Comparison of ENCODE assay signal across 8 mouse cellular contexts in genomic region chr13:54372665-54373064, GRCm38 (mm10). TPM values are rescaled to one million over a fixed set of nuclear protein-coding genes. Genes with fewer than 3 reads are reported as not detected.
A peak's percentile ranks its signal among the peaks of the same experiment; 100 is the strongest.
DNase-seq lines count a peak whose midpoint lies in the region; ATAC-seq lines count a peak whose summit lies in the region.

No protein-coding gene starts in this region.

- 0 out of 2 replicates have a peak, but pooled peaks have one; percentile 48 for ATAC-seq in megakaryocyte-erythroid progenitor cell, adult 5-6 weeks (replicated peaks; ENCODE audit: low FRiP score, low TSS enrichment, poor library complexity, severe bottlenecking)

- intact Hi-C loops in heart, postnatal 14 days (cut with DNase I): loop anchor here (1.0 to 2.0 kb wide), 3 partner anchors 75 to 258 kb away; no protein-coding TSS in a partner anchor

- peak; percentile 85 to 86 for DNase-seq in B cell, adult 2 months
- peak; percentile 57 for DNase-seq in WW6 (ENCODE audit: low read depth, low spot score)
- DNase-seq in embryo, embryonic 10 days (ENCODE audit: low spot score): peak; percentile 82
- DNase-seq in heart, postnatal 14 days: peak; percentile 58 to 75
- peak; percentile 89 to 91 for DNase-seq in left cerebral cortex, adult 18-20 months (ENCODE audit: low spot score in 2 of 2)
- DNase-seq in spleen, adult 12 weeks (ENCODE audit: low spot score): peak; percentile 11
- DNase-seq in T-cell, adult 2 months (ENCODE audit: low spot score): no peak

RNA-seq across cellular contexts. Expression of gene Cplx2, which starts 1.5 kb away (rescaled TPM):
- total RNA-seq in heart, postnatal 14 days (2021): 1 to 10 TPM; 4.5 to 5.1 TPM
- 100 to 1,000 TPM; 791 to 833 TPM for total RNA-seq in left cerebral cortex, adult 18-20 months (2021)
- 3.8 and 17.6 TPM in 2 replicates for total RNA-seq in megakaryocyte-erythroid progenitor cell, adult 5-6 weeks (2014; fragmentation: Nextera tagmentation)
- total RNA-seq in megakaryocyte-erythroid progenitor cell, adult 5-6 weeks (2017): 2.1 and 3.0 TPM in 2 replicates

Comparison
In these comparisons a context has a peak if more than half of its experiments do, and no peak if none do; other contexts are left out.
1. RNA of gene Cplx2, which starts 1.5 kb away (total RNA-seq): 791 to 833 TPM in left cerebral cortex, adult 18-20 months; 2.1 to 17.6 TPM in megakaryocyte-erythroid progenitor cell, adult 5-6 weeks and 4.5 to 5.1 TPM in heart, postnatal 14 days; every median in the first group is over 10 times any median in the second.